Mouse (Mus musculus) heart, adult 18-20 months (tissue): ENCODE data around the gene Arl14. TPM values are rescaled to one million over a fixed set of nuclear protein-coding genes. Genes with fewer than 3 reads are reported as not detected.
"Not testable (repeated sequence)": the region's sequence is repeated elsewhere in the genome, so short reads cannot be mapped to it uniquely, and the experiment has no call there.

Experiments used
- DNase-seq, 2 experiments: peaks; one replicate each; pipeline ENCODE4 v3.0.0; 2021 to 2022; ENCODE audit warnings: mixed read lengths in 1 of 2
- total RNA-seq, 2 experiments: library from RNA; stranded (reverse); gene quantifications; 2 replicates each; pipeline ENCODE4 v1.2.3; 2021

Arl14 gene
- total RNA-seq, 2 experiments from 2014 or later, result not detected

GRCm38 (mm10) chr3:69213465-69213864 is 8.8 kb upstream of the Arl14 start:
- DNase-seq, result no peak

- DNase-seq, result no peak
Observed at GRCm38 (mm10) chr3:69214566-69214965, 7.7 kb upstream of the Arl14 start.

GRCm38 (mm10) chr3:69222502-69222900 is 282 bp downstream of the Arl14 start:
- DNase-seq, result no peak

GRCm38 (mm10) chr3:69222987-69223386 is 768 bp downstream of the Arl14 start:
- no peak for DNase-seq

GRCm38 (mm10) chr3:69223666-69224065 is 1.4 kb downstream of the Arl14 start:
- DNase-seq, result no peak

GRCm38 (mm10) chr3:69225019-69225418 is 2.8 kb downstream of the Arl14 start:
- no peak for DNase-seq

GRCm38 (mm10) chr3:69226496-69226895 is 4.3 kb downstream of the Arl14 start:
- no peak for DNase-seq

GRCm38 (mm10) chr3:69228002-69228401 is 5.8 kb downstream of the Arl14 start:
- no peak for DNase-seq

- DNase-seq, result no peak
Observed at GRCm38 (mm10) chr3:69231522-69232138, 9.4 kb downstream of the Arl14 start.

GRCm38 (mm10) chr3:69233552-69234189 is 11.5 kb downstream of the Arl14 start:
- DNase-seq, result not testable (repeated sequence)

GRCm38 (mm10) chr3:69234525-69234924 is 12.3 kb downstream of the Arl14 start:
- no peak for DNase-seq

- DNase-seq, result no peak
Observed at GRCm38 (mm10) chr3:69235806-69236205, 13.6 kb downstream of the Arl14 start.

- DNase-seq, result no peak
Observed at GRCm38 (mm10) chr3:69236491-69236890, 14.3 kb downstream of the Arl14 start.

GRCm38 (mm10) chr3:69238141-69238851 is 16.1 kb downstream of the Arl14 start:
- peak; percentile 29 to 83 for DNase-seq

- no peak for DNase-seq
Observed at GRCm38 (mm10) chr3:69239246-69239645, 17.0 kb downstream of the Arl14 start.

GRCm38 (mm10) chr3:69241020-69241419 is 18.8 kb downstream of the Arl14 start:
- DNase-seq, result no peak

- DNase-seq, result peak in 1 of 2 experiments; percentile 8
Observed at GRCm38 (mm10) chr3:69253096-69253866, 31.1 kb downstream of the Arl14 start.

- DNase-seq, result no peak
Observed at GRCm38 (mm10) chr3:69254676-69255075, 32.5 kb downstream of the Arl14 start.

- DNase-seq, result peak; percentile 47 to 69
Observed at GRCm38 (mm10) chr3:69257049-69257699, 35.0 kb downstream of the Arl14 start.

- peak in 1 of 2 experiments; percentile 15 for DNase-seq
Observed at GRCm38 (mm10) chr3:69263010-69263643, 40.9 kb downstream of the Arl14 start.

GRCm38 (mm10) chr3:69264299-69264698 is 42.1 kb downstream of the Arl14 start:
- not testable (repeated sequence) for DNase-seq
